Mouse (Mus musculus): ENCODE data around the gene Mbd5. TPM values are rescaled to one million over a fixed set of nuclear protein-coding genes. Genes with fewer than 3 reads are reported as not detected.

Gene Mbd5
- polyA plus RNA-seq, 1 experiment from 2014 or later, result 19.2 TPM

GRCm38 (mm10) chr2:49358839-49359520, 409.7 kb downstream of the Mbd5 start:
- 57% methylated on average over 4 of the region's 4 CpGs for WGBS (ENCODE audit: insufficient replicate concordance)
- ATAC-seq (replicated peaks; ENCODE audit: insufficient number of reproducible peaks, low FRiP score, low TSS enrichment), result no peak
- H3K27me3 ChIP-seq (ENCODE audit: control insufficient read depth, insufficient read depth, low read length), result no peaks in the 10 kb centered on the region
- H3K4me3 ChIP-seq (ENCODE audit: low read depth, low read length), result no peak overlapping the region
- H3K4me1 ChIP-seq (ENCODE audit: control insufficient read depth, insufficient read depth, low read length), result peaks cover 4% of the 10 kb centered on the region; the same call in 1 of the 2 replicates
- H3K9ac ChIP-seq (ENCODE audit: low read depth, low read length), result no peak overlapping the region
- no peak overlapping the region for H3K27ac ChIP-seq (ENCODE audit: low read depth, low read length)
- H3K4me2 ChIP-seq, result no peak overlapping the region
- H3K9me3 ChIP-seq (replicated peaks; ENCODE audit: control insufficient read depth, low read length), result no peaks in the 10 kb centered on the region
- H3K36me3 ChIP-seq (ENCODE audit: control insufficient read depth, insufficient read depth, low read length), result no peaks in the 10 kb centered on the region

- WGBS (ENCODE audit: insufficient replicate concordance), result 65% methylated on average over 4 of the region's 4 CpGs
- no peak overlapping the region for H3K4me2 ChIP-seq
- H3K4me1 ChIP-seq (ENCODE audit: control insufficient read depth, insufficient read depth, low read length), result peaks cover 4% of the 10 kb centered on the region; the same call in 1 of the 2 replicates
- H3K36me3 ChIP-seq (ENCODE audit: control insufficient read depth, insufficient read depth, low read length), result no peaks in the 10 kb centered on the region
- ATAC-seq (replicated peaks; ENCODE audit: insufficient number of reproducible peaks, low FRiP score, low TSS enrichment), result no peak
- H3K4me3 ChIP-seq (ENCODE audit: low read depth, low read length), result no peak overlapping the region
- no peaks in the 10 kb centered on the region for H3K9me3 ChIP-seq (replicated peaks; ENCODE audit: control insufficient read depth, low read length)
- H3K27me3 ChIP-seq (ENCODE audit: control insufficient read depth, insufficient read depth, low read length), result no peaks in the 10 kb centered on the region
- no peak overlapping the region for H3K27ac ChIP-seq (ENCODE audit: low read depth, low read length)
- H3K9ac ChIP-seq (ENCODE audit: low read depth, low read length), result no peak overlapping the region
Measured at GRCm38 (mm10) chr2:49359706-49360105, 410.4 kb downstream of the Mbd5 start.

GRCm38 (mm10) chr2:49364546-49364945, 415.2 kb downstream of the Mbd5 start:
- H3K9ac ChIP-seq (ENCODE audit: low read depth, low read length), result no peak overlapping the region
- H3K27me3 ChIP-seq (ENCODE audit: control insufficient read depth, insufficient read depth, low read length), result no peaks in the 10 kb centered on the region
- no peaks in the 10 kb centered on the region for H3K36me3 ChIP-seq (ENCODE audit: control insufficient read depth, insufficient read depth, low read length)
- H3K4me2 ChIP-seq, result no peak overlapping the region
- 43% methylated on average over 5 of the region's 5 CpGs for WGBS (ENCODE audit: insufficient replicate concordance)
- no peak overlapping the region for H3K4me3 ChIP-seq (ENCODE audit: low read depth, low read length)
- peaks cover 8% of the 10 kb centered on the region for H3K4me1 ChIP-seq (ENCODE audit: control insufficient read depth, insufficient read depth, low read length)
- no peak for ATAC-seq (replicated peaks; ENCODE audit: insufficient number of reproducible peaks, low FRiP score, low TSS enrichment)
- H3K9me3 ChIP-seq (replicated peaks; ENCODE audit: control insufficient read depth, low read length), result no peaks in the 10 kb centered on the region
- no peak overlapping the region for H3K27ac ChIP-seq (ENCODE audit: low read depth, low read length)

- no peaks in the 10 kb centered on the region for H3K27me3 ChIP-seq (ENCODE audit: control insufficient read depth, insufficient read depth, low read length)
- 76% methylated on average over 14 of the region's 14 CpGs for WGBS (ENCODE audit: insufficient replicate concordance)
- no peak for ATAC-seq (replicated peaks; ENCODE audit: insufficient number of reproducible peaks, low FRiP score, low TSS enrichment)
- no peak overlapping the region for H3K4me3 ChIP-seq (ENCODE audit: low read depth, low read length)
- H3K9ac ChIP-seq (ENCODE audit: low read depth, low read length), result no peak overlapping the region
- no peaks in the 10 kb centered on the region for H3K36me3 ChIP-seq (ENCODE audit: control insufficient read depth, insufficient read depth, low read length)
- H3K4me2 ChIP-seq, result 0 out of 2 replicates have a peak overlapping the region, but pooled peaks have one; percentile 35
- peaks cover 8% of the 10 kb centered on the region for H3K4me1 ChIP-seq (ENCODE audit: control insufficient read depth, insufficient read depth, low read length)
- no peaks in the 10 kb centered on the region for H3K9me3 ChIP-seq (replicated peaks; ENCODE audit: control insufficient read depth, low read length)
- no peak overlapping the region for H3K27ac ChIP-seq (ENCODE audit: low read depth, low read length)
Measured at GRCm38 (mm10) chr2:49366878-49367545, 417.7 kb downstream of the Mbd5 start.

GRCm38 (mm10) chr2:49367546-49367917, 418.2 kb downstream of the Mbd5 start:
- no peak for ATAC-seq (replicated peaks; ENCODE audit: insufficient number of reproducible peaks, low FRiP score, low TSS enrichment)
- Histone ChIP-seq H3K27ac (ENCODE audit: low read depth, low read length) (no peak overlapping the region), H3K4me3 (ENCODE audit: low read depth, low read length) (no peak overlapping the region), H3K4me1 (ENCODE audit: control insufficient read depth, insufficient read depth, low read length) (peaks cover 13% of the 10 kb centered on the region), H3K4me2 (peak overlapping the region; percentile 35; the same call in 1 of the 2 replicates), H3K9me3 (replicated peaks; ENCODE audit: control insufficient read depth, low read length) (no peaks in the 10 kb centered on the region), H3K27me3 (ENCODE audit: control insufficient read depth, insufficient read depth, low read length) (no peaks in the 10 kb centered on the region), H3K36me3 (ENCODE audit: control insufficient read depth, insufficient read depth, low read length) (no peaks in the 10 kb centered on the region), H3K9ac (ENCODE audit: low read depth, low read length) (no peak overlapping the region)
- WGBS (ENCODE audit: insufficient replicate concordance), result 32% methylated on average over 17 of the region's 17 CpGs

GRCm38 (mm10) chr2:49371632-49372031, 422.3 kb downstream of the Mbd5 start:
- no peak overlapping the region for H3K4me2 ChIP-seq
- WGBS (ENCODE audit: insufficient replicate concordance), result 79% methylated on average over 5 of the region's 5 CpGs
- H3K4me1 ChIP-seq (ENCODE audit: control insufficient read depth, insufficient read depth, low read length), result peaks cover 12% of the 10 kb centered on the region
- H3K9ac ChIP-seq (ENCODE audit: low read depth, low read length), result no peak overlapping the region
- H3K9me3 ChIP-seq (replicated peaks; ENCODE audit: control insufficient read depth, low read length), result no peaks in the 10 kb centered on the region
- no peaks in the 10 kb centered on the region for H3K27me3 ChIP-seq (ENCODE audit: control insufficient read depth, insufficient read depth, low read length)
- H3K4me3 ChIP-seq (ENCODE audit: low read depth, low read length), result no peak overlapping the region
- no peak overlapping the region for H3K27ac ChIP-seq (ENCODE audit: low read depth, low read length)
- H3K36me3 ChIP-seq (ENCODE audit: control insufficient read depth, insufficient read depth, low read length), result no peaks in the 10 kb centered on the region
- ATAC-seq (replicated peaks; ENCODE audit: insufficient number of reproducible peaks, low FRiP score, low TSS enrichment), result no peak

- H3K27me3 ChIP-seq (ENCODE audit: control insufficient read depth, insufficient read depth, low read length), result no peaks in the 10 kb centered on the region
- ATAC-seq (replicated peaks; ENCODE audit: insufficient number of reproducible peaks, low FRiP score, low TSS enrichment), result no peak
- WGBS (ENCODE audit: insufficient replicate concordance), result 29% methylated on average over 3 of the region's 3 CpGs
- H3K4me1 ChIP-seq (ENCODE audit: control insufficient read depth, insufficient read depth, low read length), result peaks cover 8% of the 10 kb centered on the region
- H3K9ac ChIP-seq (ENCODE audit: low read depth, low read length), result no peak overlapping the region
- H3K27ac ChIP-seq (ENCODE audit: low read depth, low read length), result no peak overlapping the region
- no peaks in the 10 kb centered on the region for H3K9me3 ChIP-seq (replicated peaks; ENCODE audit: control insufficient read depth, low read length)
- H3K36me3 ChIP-seq (ENCODE audit: control insufficient read depth, insufficient read depth, low read length), result no peaks in the 10 kb centered on the region
- H3K4me3 ChIP-seq (ENCODE audit: low read depth, low read length), result no peak overlapping the region
- H3K4me2 ChIP-seq, result no peak overlapping the region
Measured at GRCm38 (mm10) chr2:49372586-49372985, 423.3 kb downstream of the Mbd5 start.
